Mouse (Mus musculus): Measurements from ENCODE around the gene Fitm2.
A peak's percentile ranks its signal among the peaks of the same experiment; 100 is the strongest.
"Not testable (repeated sequence)": the region's sequence is repeated elsewhere in the genome, so short reads cannot be mapped to it uniquely, and the experiment has no call there.

The Fitm2 gene

DNA sequence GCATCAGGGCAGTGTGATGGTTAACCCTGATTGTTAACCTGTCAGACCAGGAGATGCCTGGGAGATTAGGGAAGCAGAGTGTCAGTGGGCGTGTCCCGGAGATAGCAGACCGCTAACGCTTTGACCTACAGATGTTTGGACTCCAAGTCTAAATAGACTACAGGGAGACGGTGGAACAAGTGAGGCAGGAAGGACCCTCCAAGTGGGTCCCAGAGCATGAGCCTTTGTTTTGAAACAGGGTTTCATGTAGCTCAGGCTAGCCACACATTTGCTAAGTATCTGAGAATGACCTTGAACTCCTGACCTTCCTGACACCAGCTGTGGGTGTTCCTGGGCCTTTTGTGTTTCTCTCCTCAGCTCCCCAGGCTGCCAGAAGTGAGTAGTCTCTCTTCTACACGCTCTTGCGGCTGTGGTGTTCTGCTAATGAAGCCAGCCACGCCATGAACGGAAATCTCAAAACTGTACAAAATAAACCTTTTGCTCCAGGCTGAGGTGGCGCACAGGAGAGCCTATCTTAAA is 9.1 kb downstream of the Fitm2 start:
- ATAC-seq (ENCODE audit: low TSS enrichment), result no peak

DNA sequence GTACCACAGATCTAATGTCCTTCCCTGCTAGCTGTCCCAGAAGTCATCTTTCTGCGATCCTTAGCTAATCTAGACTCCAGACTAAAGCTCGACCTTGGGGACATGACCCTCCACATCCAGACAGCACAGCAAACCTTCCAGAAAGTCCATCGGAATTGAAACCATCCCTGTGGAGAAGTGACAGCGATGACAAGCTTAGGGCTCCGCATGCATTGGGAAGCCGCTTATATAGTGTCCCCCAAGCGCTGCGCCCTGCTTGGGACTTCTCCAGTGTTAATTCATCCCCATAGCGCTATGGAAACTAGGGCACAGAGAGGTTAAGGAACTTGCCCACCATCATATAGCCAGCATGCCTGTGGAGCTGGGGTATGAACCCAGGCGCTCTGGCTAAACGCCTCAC is 9.6 kb downstream of the Fitm2 start:
- ATAC-seq (ENCODE audit: low TSS enrichment), result no peak

DNA sequence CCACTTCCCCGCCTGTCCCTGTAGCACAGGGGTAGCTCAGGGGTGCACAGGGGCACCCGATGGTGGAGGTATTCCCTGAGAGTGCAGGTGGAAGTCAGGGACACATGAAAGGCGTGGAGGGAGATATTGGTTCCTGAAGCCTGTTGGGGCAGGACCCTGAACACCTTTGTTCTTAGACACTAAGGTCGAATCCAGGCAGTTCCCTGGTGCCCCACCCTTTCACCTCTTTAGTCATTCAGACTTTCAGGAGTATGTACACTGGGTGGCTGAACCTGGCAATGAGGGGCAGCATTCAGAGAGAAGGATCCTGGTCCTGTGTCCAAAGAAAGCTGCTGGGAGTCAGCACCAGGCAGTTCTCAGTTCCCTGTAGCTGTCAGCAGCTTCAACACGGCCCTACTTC is 10.0 kb downstream of the Fitm2 start:
- no peak for ATAC-seq (ENCODE audit: low TSS enrichment)

DNA sequence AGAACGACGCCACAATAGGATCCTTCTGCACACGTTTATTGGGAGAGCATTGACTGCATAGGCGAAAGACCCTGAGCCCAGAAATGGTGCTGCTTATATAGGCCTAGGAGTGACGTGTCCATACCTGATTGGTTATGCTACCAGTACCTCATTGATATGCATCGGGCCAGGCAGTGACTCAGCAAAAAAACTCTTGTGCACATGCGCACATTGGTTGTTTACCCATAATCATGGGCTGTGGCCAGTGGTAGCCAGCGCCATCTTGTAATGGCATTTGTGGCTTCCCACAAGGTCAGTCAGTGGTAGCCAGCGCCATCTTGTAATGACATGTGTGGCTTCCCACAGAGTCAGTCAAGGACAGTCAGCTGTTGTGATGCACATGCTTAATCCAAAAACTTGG is 11.1 kb downstream of the Fitm2 start:
- ATAC-seq (ENCODE audit: low TSS enrichment), result not testable (repeated sequence)

DNA sequence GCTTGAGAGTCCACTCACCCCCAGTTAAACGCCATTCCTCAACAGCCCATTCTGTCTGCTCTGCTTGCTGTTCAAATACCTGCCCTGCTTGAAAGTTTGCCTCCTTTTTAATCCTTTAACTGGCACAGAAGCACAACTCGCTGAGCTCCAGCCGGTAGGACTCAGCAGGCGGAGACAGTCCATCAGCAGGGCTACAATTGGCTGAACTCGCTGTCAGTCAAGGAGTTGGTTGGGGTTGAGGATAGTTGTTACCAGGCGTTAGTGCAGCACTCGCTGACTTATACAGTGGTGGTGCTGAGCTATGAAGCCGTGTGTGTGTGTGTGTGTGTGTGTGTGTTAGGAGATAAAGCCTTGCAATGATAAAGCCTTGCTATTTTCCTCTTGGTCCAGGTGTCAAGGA is 11.8 kb downstream of the Fitm2 start:
- ATAC-seq (ENCODE audit: low TSS enrichment), result no peak

DNA sequence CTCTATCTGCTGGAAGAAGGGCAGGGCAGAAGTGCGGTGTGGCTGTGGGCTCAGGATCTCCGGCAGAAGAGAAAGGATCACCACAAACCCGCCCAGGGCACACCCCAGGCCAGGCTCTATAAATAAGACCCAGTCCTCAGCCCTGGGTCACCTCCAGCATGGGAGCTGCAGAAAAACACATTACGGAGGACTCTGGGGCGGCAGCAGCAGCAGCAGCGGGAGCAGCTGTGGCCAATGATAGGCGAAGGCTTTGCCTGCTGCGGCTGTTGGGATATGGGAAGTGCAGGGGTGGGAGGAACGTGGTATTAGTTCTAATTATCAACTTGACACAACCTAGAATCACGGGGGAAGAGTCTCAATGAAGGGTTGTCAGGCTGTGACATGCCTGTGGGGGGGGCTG is 13.0 kb downstream of the Fitm2 start:
- peak; percentile 61 for ATAC-seq (ENCODE audit: low TSS enrichment)

DNA sequence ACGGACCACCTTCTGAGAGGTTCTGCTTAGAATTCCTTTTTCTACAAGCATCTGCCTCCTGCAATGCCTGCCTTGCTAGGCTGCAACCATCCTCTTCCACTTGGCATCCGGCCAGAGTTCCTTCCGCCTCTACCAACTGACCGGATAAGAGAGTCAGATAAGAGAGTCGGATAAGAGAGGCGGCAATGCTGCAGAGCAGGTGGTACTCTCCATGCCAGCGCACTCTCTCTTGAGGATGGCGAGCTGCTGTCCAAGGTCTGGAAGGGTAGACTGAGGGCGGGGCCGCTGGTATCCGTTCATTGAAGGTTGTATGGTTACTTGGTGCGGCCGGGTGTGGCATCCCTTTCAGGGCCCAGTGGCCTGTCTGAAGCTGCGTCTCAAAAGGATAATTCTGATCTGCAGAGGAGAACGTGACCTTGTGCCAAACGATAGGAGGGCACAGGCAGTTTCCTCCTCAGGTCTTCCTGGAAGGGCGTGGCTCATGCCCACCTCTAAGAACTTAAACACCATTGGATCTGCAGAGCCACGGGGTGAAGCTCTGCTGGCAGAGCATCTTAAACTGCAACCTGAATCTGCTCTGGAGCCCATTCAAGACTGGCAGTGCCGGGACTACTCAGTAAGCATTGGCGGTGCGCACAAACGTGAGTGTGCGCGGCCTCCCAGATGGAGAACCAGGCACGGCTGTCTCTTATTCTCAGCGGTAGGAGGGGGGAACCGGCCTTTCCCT is 13.7 kb downstream of the Fitm2 start:
- ATAC-seq (ENCODE audit: low TSS enrichment), result peak; percentile 69

DNA sequence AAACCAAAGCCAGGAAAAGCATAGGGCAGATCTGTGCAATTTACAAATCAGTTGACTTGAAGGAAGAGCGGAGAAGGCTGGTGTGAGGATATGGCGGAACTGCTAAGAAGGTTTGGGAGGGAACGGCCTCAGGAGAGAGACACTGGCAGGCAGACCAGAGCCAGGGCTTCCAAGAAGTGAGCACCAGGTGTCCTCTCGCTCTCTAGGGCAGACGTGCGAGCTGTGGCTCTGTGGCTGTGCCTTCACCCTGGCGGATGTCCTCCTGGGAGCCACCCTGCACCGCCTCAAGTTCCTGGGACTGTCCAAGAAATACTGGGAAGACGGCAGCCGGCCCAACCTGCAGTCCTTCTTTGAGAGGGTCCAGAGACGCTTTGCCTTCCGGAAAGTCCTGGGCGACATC is 19.1 kb downstream of the Fitm2 start:
- ATAC-seq (ENCODE audit: low TSS enrichment), result no peak

DNA sequence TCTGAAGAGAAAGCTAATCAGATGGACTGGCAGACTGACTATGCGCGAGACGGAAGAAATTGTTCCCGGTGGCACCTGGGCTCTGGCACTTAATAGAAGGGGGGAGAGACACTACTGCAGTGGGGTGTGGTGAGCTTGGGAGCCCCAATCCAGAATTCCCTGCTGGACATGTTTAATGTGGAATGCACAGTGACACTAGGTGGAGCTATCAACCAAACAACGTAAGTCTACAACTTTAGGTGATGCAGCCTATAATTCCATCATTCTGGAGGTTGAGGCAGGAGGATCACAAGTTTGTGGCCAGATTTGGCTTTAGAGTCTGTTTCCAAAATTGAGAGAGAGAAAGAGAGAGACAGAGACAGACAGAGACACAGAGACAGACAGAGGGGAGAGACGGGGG is 19.7 kb downstream of the Fitm2 start:
- 0 out of 2 replicates have a peak, but pooled peaks have one; percentile 40 for ATAC-seq (ENCODE audit: low TSS enrichment)

DNA sequence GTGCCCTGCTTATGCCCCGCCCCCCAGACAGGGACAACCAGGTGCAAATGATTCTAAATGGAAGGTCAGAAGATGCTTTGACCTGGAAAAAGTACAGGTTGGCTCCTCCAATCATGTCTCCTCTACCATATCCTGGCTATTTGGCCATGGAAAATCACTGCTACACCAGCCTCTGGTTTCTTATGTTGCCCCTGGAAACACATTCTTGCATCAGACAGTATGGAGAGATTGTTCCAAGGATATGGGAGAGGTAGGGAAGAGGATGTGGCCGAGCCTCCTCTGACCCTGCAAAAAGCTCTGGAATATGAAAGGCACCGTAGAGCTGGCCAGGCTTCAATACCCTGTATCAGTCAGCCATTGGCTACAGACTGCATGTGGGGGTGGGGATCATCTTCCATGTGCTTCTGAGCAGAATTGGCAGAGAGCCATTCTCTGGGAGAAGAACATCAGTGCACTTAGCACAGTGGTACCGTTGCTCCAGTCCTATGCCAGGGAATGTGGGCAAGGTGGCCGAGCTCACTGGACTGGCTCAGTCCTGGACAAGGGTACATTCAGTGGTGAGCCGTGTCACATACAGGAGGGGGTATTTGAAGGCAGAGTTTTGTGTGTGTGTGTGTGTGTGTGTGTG is 21.6 kb downstream of the Fitm2 start:
- ATAC-seq (ENCODE audit: low TSS enrichment), result peak; percentile 56

DNA sequence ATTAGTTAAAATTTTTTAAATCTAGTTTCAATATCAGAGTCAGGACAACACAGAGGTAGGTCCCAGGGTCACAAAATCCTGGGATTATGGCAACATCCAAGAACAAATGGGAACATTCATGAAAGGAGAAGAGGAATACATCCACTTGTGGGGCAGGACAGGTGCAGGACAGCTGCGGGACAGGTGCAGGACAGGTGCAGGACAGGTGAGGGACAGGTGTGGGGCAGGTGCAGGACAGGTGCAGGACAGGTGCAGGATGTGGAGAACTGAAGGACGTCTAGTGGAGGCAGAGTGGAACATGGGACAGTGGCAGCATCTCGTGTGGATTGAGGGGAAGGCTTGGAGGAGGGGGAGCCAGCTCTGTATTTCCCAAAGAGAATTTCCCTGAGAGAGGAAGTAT is 23.2 kb downstream of the Fitm2 start:
- ATAC-seq (ENCODE audit: low TSS enrichment), result no peak

DNA sequence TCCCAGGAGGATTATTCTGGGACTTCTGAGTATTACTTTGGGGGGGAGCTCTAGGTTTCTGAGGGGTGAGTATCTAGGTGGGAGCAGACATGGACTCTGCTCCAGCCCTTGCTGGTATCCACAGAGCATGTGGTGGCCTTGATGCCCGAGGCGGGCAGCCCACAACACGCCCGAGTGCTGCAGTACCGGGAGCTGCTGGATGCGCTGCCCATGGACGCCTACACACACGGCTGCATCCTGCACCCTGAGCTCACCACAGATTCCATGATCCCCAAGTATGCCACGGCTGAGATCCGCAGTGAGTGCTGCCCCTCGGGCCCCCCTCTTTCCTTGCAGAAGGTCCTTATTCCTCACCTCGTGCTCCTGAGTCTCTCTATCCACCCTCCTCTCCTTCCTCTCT is 25.1 kb downstream of the Fitm2 start:
- ATAC-seq (ENCODE audit: low TSS enrichment), result peak; percentile 54

DNA sequence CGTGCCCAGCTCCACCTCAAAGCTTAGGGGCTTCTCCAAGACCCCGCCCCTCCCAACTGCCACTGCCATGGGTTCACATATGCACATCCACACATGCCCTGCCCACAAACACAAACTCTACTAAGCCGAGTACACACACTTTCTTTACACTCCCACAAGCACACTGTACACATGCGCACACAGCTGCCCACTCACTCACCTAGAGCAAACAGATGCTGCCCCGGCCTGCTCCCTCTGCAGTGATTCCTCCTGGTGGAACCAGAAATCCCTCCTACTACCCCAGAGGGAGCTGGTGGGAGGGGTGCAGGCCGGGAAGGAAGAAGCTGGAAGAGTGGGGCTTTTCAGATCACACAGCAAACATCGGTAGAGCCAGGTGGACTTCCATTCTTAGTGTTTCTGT is 28.4 kb downstream of the Fitm2 start:
- peak; percentile 35 for ATAC-seq (ENCODE audit: low TSS enrichment)

DNA sequence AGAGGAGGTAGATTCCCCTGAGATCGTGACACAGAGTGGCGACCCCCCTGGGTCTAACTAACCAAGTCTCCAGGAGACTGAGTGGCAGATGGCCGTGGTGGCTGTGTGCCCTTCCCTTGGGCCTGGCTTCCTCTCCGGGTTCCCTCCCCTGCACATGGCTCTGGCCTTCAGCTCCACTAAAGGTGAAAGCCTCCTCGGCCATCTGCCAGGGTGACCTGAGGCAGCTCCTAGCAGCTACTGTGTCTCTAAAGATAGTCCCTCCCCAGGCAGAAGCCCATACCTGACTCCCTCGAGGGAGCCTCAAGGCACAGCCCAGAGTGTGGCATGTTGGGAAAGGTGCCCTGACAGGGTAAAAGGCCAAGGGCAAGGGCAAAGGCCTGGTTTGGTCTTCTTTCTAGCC is 28.9 kb downstream of the Fitm2 start:
- no peak for ATAC-seq (ENCODE audit: low TSS enrichment)

DNA sequence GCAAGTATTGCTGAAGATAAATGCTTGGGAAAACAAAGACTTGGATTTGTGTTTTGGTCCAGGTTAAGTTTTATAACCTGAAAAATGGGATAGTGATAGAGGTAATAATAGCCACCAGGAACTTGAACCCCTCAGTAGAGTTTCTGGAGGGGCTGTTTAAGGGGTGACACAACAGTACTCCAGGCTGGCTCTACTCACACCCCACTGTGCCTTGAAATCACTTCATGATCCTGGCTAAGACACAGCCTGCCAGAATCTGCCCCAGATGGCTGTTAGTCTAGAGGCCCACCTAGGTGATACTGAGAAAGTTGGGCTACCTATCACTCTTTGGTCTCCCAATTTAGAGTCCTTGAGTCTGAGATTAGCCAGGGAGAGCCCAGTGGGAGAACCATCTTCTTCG is 32.9 kb downstream of the Fitm2 start:
- ATAC-seq (ENCODE audit: low TSS enrichment), result no peak

DNA sequence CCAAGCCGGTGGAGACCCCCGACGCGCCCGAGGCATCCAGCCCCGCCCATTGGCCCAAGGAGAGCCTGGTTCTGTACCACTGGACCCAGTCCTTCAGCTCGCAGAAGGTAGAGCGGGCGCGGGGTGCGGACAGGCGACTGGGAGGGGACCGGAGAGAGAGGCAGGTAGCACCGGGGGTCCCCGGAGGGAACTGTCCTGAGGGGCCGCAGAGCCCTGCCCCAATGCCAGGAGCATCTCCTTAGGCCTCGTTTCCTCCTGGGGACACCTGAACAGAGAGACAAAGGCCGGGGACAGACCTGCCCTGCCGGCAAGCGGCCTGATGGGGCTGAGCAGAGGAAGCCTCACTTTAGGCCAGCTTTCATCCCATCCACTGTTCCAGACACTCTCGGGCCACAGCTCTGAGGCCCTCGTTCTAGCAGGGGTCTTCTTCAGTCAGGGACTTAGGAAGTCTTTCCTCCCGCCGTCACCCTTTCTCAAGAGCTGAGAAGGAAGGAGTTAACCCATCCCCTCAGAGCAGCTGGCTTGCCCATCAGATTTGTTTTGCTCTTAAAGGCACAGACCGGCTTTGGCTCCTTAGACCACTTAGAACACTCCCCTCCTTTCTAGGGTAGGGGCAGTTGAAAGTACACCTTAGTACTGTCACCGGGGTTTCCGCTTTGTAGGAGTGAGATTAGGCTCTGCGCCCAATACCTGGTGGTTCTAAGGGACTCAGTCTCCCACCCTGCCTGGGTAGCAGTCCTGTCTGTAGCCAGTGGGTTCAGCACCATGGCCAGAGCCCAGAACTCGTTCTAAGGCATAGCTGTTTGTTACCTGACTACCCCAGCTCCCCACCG is 33.6 kb downstream of the Fitm2 start:
- peak; percentile 42 for ATAC-seq (ENCODE audit: low TSS enrichment)

DNA sequence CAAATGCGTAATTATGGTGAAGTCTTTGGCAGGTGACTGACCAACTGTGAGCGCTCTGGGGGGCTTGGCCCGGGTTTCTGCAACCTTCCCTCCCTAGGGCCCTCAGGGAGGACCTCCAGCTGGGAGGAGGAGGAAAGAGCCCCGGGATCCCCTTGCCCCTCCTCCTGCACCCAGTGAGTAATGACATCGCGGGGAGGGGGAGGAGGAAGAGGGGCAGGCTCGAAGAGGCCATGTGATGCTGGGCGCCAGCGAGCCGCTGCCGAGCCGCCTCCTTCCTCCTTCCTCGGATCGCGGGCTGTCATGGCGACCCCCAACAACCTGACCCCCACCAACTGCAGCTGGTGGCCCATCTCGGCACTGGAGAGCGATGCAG is 34.2 kb downstream of the Fitm2 start, which contains the start of gene Gdap1l1:
Gene Gdap1l1, plus strand, starts transcription at position 231 of the 373 bp plus-strand sequence.
- peak; percentile 86 for ATAC-seq (ENCODE audit: low TSS enrichment)

DNA sequence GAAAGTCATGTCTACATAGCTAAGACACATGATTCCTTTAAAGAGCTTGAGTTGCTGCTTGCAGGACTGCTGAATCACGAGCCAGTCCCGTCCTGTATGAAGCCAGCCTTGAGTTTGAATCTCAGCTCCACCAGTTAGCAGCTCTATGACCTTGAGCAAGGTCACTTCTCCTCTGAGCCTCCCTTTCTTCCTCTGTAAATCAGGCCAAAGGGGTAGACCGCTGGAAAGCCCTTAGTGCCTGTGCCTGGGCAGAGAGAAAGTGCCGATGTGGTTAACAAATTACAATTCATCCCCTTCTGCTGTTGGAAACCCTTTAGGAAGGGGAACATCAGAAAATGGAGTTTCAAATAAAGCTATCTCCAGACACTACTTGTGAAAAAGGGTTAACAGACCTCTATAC is 34.6 kb downstream of the Fitm2 start:
- ATAC-seq (ENCODE audit: low TSS enrichment), result peak; percentile 17; the same call in 1 of the 2 replicates

DNA sequence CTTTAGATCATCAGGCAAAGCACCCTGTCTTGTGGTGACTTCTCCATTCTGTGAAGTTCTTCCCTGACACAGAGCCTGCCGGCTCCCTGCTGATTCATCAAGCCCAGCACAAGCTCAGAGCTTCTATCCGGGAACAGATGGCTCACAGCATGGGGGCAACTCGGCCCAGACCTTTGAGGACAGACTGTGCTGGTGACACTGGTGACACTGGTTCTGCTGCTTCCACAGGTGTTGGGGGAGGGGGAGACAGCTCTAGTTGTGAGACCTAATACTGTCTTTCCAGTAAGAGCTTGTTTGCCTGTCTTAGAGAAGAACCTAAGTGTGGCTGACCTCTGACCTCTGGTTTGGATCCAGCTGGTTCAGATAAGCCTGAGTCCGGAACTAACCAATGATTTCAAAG is 38.5 kb downstream of the Fitm2 start:
- ATAC-seq (ENCODE audit: low TSS enrichment), result no peak

DNA sequence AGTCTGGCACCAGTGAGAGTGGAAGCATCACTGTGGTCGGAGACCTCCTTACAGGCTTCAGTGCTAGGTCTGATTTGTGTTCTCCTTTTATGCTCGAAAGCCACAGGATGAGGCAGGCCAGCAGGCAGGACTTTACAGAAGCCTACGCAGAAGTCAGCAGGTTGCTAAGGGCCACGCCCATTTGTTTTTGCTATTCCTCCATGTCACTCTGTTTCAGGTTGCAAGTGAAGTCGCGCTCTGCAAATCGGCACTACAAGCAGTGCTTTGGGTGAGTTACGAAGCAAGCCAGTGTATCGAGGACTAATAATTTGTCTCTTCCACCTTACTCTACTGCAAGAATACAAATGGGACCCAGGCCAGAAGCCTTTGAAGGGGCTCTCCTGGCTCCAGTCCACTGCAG is 41.1 kb downstream of the Fitm2 start:
- ATAC-seq (ENCODE audit: low TSS enrichment), result no peak

DNA sequence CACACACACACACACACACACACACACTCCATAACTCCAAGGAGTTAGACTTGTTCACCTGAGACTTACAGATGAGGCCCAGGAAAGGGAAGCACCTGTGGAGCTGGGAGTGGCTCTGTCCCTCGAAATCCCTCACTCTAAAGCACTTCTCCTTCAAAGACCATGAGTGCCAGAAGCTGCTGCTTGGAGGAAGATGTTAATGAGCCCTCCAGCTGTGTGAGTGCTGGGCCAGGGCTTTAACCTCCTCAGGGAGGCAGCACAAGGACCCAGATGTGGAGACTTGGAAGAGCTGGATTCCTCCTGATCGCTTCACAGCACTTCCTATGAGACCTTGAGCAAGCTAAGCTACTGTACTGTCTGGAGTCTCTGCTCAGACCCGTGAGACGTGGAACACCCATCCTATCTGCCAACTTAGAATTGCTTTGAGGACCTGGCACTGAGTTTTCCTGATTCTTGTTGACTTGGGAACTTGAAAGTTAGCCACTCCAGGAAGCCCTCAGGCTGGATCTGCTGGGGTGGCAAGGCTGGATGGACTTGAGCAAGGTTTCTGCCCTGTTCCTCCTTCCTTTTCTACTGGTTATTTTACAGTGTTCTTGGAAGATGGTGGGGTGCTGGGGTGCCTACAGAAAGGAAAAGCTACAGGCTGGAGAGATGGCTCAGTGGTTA is 44.0 kb downstream of the Fitm2 start:
- no peak for ATAC-seq (ENCODE audit: low TSS enrichment)

DNA sequence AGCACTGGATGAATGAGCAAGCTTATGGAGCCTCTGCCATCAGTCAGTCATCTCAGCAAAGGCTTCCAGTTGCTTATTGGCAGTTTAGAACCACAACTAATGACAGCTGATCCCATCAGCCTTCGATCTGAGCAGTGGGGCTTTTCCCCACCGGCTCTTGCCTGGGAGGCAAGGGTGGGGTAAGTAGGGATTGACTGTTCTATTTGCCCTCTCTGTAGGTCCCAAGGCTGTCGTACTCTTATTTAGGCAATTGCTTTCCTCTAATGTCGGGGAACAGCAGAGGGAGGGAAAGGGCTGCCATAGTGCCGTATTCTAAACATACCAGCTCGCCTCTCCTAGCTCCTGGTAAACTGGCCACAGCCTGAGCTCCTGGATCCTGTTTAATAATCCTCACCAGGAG is 47.8 kb downstream of the Fitm2 start, which contains the start of gene Oser1:
Gene Oser1, minus strand, starts transcription at position 101 of the 400 bp plus-strand sequence.
- ATAC-seq (ENCODE audit: low TSS enrichment), result no peak
